Mouse (Mus musculus): Measurements from ENCODE around the gene Chat.
A peak's percentile ranks its signal among the peaks of the same experiment; 100 is the strongest.
"Not testable (repeated sequence)": the region's sequence is repeated elsewhere in the genome, so short reads cannot be mapped to it uniquely, and the experiment has no call there.

Chat gene

DNA sequence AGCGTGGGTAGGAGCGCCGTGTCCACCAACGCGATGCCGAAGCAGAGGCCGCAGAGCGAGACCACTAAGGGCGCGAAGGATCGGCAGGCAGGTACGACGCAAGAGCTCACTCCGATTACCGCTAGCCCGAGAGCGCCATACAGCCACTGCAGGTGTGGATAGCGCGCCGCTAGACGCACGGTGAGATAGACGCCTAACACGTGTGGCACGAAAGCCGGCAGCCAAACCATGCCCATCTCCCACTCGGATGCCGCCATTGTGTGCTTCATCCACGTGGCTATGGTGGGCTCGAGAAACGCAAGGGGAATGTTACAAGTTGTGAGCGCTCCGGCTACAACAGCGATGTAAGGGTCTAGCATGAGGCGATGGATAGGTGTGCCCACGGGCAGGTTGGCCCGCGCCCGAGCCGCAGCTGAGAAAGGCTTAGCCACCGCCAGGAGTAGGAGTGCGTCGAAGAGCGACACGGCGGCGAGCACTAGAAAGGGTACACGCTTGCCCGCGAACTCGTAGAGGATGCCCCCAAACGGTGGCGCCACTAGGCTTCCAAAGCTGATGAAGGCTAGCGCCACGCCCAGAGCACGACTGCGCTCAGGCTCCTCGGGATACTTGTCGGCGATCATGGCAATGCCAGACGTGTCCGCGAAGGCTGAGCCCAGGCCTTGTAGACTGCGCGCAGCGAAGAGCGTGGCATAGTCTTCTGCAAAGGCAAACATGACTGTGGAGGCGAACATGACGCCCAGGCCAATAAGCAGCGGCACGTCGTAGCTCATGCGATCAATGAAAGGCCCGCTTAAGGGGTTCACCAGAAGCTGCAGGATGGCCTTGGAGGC lies 2.4 kb downstream of the Chat start:
- no peak for DNase-seq (ENCODE audit: low read depth, low spot score)

DNA sequence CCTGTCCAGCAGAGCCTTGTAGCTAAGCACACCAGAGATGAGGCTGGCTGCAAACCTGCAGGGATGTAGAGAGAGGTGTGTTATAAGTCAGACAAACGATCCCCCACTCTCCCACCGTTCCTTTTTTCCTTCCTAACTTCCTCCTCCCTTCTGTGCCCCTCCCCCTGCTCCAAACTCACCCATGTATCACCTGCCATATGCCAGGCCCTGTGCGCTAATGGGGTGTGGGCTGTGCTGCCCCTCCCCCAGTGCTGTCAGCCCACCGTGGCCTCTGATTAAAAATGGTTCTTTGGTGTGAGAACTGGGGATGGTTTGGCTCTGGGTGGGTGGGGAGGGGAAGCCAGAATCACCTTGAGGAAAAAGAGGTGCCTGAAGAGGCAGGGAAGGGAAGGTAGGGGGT lies 13.2 kb downstream of the Chat start:
- no peak for DNase-seq (ENCODE audit: low read depth, low spot score)

DNA sequence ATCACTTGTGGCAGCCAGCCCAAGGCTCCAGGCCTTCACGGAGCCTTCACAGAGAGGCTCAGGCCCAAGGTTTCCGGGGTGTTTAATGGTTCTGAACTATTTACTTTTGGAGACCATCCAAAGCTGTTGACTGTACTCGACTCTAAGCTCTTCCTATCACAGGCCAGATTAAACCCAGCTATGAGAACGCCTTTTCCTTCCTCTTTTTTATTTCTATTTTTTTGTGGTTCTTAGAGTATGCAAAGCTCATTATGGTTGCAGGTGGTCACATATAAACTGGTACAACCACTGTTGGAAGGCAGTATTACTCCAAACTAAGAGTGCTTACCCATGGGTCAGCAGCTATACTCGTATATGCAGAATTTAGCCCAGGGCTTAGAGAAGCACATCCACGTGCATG lies 18.8 kb downstream of the Chat start:
- no peak for DNase-seq (ENCODE audit: low read depth, low spot score)

DNA sequence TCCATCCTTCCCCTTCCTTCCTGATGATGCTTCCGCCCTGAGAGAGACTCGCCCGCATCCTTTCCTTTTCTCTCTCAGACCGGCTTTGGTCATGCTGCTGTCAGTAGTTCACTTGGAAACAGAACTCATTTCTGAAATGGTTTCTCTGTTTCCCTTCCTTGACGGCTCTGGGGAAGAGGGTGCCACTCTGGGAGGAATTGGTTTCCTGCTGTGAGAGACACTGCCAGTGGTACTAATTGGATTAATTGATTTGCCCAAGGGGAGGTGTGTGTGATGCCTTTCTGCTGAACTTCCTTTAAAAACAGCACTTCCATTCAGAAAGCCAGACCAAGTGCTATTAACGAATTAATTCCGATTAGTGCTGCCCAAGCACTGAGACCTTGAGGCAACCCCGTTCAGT lies 22.3 kb downstream of the Chat start:
- DNase-seq (ENCODE audit: low read depth, low spot score), result no peak

DNA sequence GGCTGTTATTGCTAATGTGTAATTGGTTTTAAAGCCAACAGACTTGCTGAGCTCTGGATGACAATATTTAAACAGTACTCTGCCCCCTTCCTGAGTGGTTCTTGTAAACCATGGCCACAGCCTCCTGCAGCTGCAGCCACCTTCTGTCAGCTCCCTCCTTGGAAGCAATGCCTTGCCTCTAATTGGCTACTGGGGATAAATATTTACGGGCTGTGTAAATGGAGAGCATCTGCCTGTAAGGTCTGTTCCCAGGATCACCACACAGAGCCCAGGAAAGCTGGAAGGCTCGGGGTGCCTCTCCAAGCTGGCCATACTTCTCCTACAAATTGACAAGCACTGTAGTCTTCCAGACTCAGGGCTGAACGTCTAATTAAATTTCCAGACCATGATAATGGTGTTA lies 26.0 kb downstream of the Chat start:
- DNase-seq (ENCODE audit: low read depth, low spot score), result no peak

DNA sequence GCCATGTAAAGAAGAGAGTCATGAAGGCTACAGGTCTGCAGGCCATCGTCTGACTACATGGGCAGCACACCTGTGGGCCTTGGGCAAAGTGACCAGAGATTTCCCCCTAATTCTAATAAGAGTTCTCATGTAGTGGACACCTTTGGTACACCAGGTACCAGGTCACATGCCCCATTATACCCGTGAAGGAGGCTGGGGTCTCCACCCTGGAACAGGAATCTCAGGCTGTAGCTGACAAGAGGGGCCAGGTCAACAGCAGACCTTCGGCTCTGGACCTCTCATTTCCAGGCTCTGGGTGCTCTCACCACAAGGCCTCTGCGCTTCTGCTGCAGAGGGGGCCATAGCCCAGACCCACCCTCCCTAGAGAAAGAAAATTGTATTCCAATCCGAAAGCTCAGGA lies 26.5 kb downstream of the Chat start:
- DNase-seq (ENCODE audit: low read depth, low spot score), result no peak

DNA sequence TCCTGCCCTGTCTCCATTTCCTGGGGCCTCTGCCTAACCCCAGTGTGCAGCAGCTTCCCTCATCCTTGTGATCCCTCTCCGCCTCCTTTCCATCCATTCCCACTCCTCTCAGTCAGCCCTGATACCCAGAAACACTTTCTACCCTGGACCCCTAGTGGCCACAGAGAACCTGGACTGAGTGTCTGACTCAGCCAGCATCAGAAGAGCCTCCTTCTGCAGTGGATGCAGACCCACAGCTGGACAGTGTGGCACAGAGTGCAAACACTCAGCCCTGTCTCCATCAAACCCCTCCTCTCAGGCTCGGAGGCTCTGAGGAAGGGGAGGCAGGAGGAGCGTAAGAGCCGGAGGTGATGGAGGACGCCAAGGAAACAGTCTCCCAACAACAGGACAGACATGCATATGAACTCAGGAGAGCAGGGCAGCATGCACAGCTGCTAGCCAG lies 28.4 kb downstream of the Chat start:
- peak; percentile 51 for DNase-seq (ENCODE audit: low read depth, low spot score)

DNA sequence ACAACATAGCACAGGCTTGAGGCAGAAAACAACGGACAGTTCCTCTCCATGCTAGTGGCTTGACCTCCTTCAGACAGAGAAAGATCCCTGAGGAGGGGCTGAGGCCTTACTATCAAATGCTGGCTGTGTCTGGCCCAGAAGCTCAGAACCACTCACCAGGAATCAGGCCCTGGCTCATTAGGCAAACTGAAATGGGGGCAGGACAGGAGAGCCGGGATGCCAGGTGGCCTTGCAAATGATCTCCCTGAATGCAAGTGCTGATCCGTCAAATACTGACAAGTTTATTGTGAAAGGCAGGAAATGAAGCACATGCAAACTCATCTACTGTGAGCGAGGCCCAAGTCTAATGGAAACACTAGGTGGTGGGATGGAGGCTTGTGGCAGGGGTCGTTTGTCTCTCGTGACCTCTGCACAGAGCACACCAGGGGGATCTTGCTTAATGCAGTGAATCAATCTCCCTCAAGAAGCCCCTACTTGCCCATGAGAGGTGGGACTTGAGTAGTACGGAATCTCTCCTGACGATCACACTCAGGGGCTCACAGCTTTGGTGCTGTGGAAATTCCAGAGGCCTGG lies 36.7 kb downstream of the Chat start:
- peak; percentile 48 for DNase-seq (ENCODE audit: low read depth, low spot score)

DNA sequence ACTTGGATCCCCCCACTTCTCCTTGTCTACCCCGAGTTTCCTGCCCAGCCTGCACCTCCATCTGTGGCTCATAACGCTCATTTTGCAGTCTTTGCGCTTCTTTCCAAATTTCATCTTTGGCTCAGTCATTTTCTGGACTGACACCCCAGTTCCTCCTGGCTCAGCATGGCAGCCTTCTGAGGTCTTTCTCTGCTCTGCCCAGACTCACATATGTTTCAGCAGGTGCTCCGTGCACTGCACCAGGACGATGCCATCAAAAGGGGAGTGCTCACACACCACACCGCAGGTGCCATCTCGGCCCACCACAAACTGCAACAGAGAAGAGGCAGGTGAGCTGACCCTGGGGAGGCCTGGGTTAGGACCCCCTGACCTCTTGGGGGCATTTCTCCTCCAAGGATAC lies 41.8 kb downstream of the Chat start:
- no peak for DNase-seq (ENCODE audit: low read depth, low spot score)

DNA sequence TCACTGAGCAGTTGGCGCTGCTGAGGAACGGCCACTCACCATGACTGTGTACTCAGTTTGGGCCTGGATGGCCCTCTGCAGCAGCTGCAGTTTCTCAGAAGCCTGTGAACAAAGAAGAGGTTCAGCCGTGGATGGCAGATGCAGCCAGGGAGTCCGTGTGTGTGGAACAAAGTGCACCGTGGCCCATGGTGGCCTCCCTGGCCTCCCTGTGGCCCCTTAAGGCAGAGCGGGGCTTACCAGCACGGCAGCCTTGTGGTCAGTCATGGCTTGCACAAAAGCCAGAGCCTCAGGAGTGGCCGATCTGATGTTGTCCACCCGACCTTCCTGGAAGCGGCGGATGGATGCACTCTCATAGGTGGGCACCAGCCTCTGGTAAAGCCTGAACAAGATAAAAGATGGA lies 47.0 kb downstream of the Chat start:
- no peak for DNase-seq (ENCODE audit: low read depth, low spot score)

DNA sequence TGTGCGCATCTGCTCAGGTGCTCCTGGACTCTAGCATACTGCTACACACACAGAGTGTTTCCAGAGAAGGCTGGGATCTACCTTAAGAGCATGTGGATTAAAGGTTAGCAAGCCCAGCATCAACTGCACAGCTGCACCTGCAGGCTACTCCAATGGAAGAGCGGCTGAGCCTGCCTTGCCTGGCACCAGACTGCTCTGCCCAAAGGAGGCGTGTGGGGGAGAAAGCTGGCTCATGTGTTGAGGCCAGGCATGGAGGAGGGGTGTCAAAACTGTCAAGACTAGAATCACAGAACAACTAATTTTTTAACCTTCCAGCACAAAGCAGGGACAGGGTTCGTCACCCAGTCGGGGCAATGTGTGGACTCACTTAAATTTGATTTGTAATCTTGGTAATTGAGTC lies 53.7 kb downstream of the Chat start:
- DNase-seq (ENCODE audit: low read depth, low spot score), result no peak

DNA sequence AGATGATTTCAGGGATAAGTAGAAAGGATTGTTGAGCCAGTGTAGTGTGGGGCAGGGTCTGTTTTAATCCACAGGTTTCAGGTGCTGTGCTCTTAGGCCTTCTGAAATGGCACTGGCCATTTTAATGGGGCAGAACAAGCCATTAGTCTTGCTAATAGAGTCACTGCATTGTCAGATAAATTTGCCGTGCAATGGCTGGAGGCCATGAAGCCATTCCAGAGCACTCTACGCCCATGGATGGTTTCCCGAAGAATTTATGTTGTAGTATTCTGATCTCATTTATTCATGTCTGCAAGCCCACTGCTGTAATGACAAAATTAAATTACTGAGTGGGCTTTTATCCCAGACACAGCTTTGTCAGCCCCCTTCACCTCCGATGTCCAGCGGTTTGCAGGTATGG lies 55.7 kb downstream of the Chat start:
- DNase-seq (ENCODE audit: low read depth, low spot score), result no peak

DNA sequence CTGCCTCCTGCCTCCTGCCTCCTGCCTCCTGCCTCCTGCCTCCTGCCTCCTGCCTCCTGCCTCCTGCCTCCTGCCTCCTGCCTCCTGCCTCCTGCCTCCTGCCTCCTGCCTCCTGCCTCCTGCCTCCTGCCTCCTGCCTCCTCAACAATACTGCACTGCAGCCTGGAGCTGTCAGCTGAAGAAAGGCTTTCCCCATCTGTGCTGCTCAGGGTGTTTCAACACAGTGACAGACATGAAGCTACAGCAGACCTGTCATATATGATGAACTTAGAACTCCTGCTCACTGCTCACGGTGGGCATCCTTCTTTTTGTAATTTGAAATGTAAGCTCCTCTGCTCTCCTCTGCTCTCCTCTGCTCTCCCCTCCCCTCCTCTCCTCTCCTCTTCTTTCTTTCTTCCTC lies 60.4 kb downstream of the Chat start:
- DNase-seq (ENCODE audit: low read depth, low spot score), result not testable (repeated sequence)

DNA sequence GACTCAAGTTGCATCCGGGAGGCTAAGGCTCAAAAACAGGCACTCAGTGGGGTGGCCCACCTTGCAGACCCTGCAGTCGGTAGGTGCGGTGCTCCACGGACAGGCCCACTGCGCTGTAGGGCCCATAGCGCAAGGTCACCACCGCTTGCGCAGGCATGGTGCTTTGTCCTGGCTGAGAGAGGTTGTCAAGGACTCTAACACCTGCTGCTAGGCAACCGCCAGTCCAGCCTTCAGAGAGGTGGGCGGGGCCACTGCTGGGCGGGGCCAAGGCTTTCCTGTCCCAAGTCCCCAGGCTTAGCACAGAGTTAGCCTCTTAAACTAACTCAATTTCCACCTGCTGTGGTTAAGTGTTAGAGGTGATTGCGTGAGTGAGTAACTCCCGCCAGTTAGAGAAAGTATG lies 77.6 kb downstream of the Chat start, which contains the start of gene 1700024G13Rik:
Gene 1700024G13Rik (minus strand): TSS at position 196 of the 400 bp plus-strand sequence.
- DNase-seq (ENCODE audit: low read depth, low spot score), result peak; percentile 77

DNA sequence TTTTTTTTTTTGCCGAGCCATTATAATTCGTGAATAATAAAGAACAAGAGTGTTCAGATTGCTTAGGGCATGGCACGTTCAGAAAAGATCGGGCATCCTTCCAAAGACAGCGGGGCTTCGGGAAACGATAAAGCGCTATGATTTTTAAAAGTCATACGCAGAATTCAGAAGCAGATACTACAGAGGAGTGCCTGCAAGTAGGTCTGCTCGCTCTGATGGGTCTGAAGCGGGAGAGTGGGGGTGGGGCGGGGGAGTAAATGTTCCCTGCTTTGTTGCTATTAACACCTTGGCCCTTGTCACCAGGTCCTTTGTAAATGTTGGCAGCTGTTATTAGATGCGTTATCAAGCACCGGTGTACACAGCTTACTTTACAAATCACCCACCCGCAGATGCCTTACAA lies 84.2 kb downstream of the Chat start:
- no peak for DNase-seq (ENCODE audit: low read depth, low spot score)

DNA sequence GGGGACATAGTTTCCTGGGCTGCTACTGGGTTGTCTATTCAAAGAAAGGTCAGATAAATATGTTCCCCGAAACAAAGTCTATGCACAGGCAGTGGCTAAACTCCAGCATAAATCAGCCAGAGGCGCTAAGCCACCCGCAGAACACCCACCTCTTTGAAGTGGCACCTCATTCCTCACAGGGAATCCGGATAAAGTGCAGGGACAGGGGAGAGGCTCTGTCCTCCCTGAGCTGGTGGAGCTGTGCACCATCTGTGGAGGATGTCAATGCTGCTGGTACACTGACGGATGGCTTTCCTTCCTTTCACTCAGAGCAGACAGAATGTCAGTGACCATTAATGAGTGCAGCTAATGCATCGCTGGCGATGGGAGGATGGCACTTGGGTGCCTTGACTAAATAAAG lies 84.7 kb downstream of the Chat start:
- peak; percentile 49 for DNase-seq (ENCODE audit: low read depth, low spot score)

DNA sequence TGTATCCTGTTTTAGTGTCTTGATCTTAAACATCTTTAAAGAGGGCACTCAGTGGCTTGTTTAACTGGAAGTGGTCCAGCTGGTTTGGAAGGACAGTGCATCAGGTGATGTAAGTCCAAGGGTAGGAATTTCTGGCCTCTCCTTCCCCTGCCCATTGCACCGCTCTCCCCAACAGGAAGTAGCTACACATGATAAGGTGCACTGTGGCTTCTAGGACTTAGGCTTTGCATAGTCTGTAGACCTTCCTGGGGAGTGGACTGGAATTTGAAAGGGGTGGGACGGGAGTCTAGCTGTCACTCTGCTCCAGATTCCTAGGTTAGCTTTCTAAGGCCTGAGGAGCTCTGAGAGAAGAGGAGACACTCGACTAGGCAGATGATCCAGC lies 85.7 kb downstream of the Chat start:
- DNase-seq (ENCODE audit: low read depth, low spot score), result no peak

DNA sequence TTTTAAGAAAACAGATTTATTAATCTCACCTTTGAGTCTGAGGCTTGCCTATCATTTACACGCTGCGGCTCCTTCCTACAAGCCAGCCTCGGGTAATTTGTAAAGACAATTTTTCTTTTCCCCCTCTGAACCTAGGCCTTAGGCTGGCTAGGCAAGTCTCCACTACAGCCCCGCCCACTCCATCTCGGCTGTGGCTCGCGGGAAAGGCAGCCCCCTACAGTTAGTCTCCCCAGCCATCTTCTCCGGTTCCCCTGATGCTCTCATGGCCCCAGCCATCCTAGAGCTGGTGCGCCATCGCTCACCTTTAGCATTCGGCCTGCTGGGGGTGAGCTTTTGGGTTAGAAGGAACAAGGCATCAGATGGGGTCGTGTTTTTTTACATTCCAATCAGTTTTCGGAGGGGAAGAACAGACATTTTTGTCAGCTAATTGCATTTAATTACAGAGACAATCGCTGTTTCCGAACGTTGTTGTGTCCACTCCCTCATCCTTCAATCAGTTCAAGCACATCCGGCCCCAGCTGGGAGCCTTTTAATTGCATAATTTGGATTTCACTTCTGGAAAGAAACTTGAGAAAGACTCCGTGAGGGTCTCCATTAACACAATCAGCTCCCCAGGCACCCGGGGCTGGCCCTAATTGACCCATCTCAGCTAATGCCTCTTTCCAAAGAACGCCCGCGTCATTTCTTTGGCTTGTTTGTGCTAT lies 86.2 kb downstream of the Chat start:
- no peak for DNase-seq (ENCODE audit: low read depth, low spot score)

DNA sequence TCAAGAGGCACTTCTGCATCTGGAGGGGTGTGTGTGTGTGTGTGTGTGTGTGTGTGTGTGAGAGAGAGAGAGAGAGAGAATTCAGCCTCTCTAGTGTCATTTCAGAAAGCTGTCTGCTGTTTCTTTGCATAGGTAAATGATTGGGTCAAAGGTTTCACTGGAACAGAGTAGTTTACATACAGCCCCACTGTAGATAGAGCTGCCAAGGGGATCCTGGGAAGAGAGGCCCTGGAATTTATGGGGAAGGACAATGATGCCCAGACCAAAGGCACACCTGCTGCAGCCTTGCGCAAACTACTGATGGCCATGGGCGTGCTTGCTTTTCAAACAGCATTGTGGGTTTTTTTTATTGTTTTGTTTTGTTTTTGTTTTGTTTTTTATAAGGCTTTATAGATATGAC lies 93.3 kb downstream of the Chat start:
- no peak for DNase-seq (ENCODE audit: low read depth, low spot score)

DNA sequence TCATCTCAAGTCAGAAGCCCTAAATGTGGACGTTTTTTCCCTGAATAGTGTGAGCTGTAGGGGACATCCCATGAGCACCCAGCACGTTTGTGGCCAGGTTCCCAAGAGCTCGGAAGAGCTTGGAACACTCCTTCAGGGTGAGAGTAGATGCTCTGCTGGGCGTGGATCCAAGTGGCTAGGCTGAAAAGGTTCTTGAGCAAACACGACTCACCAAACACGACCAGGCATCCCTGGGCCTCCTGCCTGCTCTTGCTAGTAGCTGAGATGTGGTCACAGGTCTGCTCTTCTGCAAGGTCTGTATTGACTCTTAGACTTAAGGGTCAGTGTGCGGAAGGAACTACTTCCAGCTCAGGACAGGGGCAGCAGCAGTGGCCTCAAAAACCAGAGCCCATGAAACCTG lies 96.0 kb downstream of the Chat start:
- DNase-seq (ENCODE audit: low read depth, low spot score), result no peak

DNA sequence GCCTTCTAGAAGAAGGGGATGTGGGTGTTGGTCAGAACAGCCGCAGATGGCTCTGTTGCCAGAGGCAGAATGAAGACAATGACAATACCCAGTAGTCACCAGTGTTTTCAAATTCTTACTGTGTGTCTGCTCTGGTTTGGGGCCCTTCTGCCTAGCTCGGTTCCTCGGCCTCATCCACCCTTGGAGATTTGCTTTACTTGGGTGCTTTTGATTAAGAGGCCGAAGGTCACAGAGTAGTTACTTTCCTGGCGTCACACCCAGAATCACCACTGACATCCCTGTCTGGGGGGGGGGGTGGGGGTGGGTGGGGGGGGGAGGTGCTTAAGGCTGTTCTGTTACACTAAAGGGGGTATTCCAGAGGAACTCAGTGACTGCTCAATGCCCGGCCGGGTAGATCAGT lies 101.4 kb downstream of the Chat start:
- no peak for DNase-seq (ENCODE audit: low read depth, low spot score)
